Comparison of ENCODE assay signal across 19 mouse cellular contexts in genomic region chr12:102333101-102333500, GRCm38 (mm10).
"Had no signal": no experiment of that assay in that cellular context is flagged by ENCODE, and none has a peak within 500 bp of the region (broad histone marks: within the 10 kb centered on the region; RNA-seq: fewer than 3 reads in every experiment).

No protein-coding gene starts in this region.

- H3K27ac ChIP-seq: intestine, embryonic 15.5 days; limb, embryonic 12.5 days; limb, embryonic 15.5 days; liver, embryonic 12.5 days; liver, embryonic 15.5 days; midbrain, embryonic 12.5 days; midbrain, embryonic 15.5 days; neural tube, embryonic 13.5 days; stomach, postnatal 0 days had no signal

- DNase-seq: kidney, adult 11 months; kidney, adult 9 months; kidney, postnatal 14 days; kidney, postnatal 4 days; left cerebral cortex, postnatal 4 days; lung, adult 2 months; lung, postnatal 14 days; right cerebral cortex, postnatal 4 days; thymus, postnatal 25 days had no signal

- ATAC-seq: intestine, embryonic 15.5 days; liver, embryonic 12.5 days; midbrain, embryonic 15.5 days had no signal

- H3K4me1 ChIP-seq: intestine, embryonic 15.5 days; limb, embryonic 12.5 days; limb, embryonic 15.5 days; liver, embryonic 12.5 days; liver, embryonic 15.5 days; midbrain, embryonic 12.5 days; midbrain, embryonic 15.5 days; neural tube, embryonic 13.5 days had no signal

- H3K4me3 ChIP-seq: intestine, embryonic 15.5 days; limb, embryonic 12.5 days; limb, embryonic 15.5 days; liver, embryonic 12.5 days; liver, embryonic 15.5 days; midbrain, embryonic 12.5 days; midbrain, embryonic 15.5 days; myocyte; neural tube, embryonic 13.5 days had no signal
